Mouse (Mus musculus) kidney, adult 2 months (tissue): ENCODE measurements around the gene Polr1b. TPM values are rescaled to one million over a fixed set of nuclear protein-coding genes. Genes with fewer than 3 reads are reported as not detected.

ENCODE experiments used
- DNase-seq: peaks from one replicate; pipeline ENCODE4 v3.0.0; 2021
- H3K27ac ChIP-seq: fragments of 200-500 bp; 2 replicates; pipeline ENCODE4 v1.5.1; 2012; ENCODE audit warnings: low read depth, low read length, control low read depth, inconsistent platforms; ENCODE audit not compliant: insufficient read depth
- H3K27me3 ChIP-seq: fragments of 200-500 bp; replicated peaks from 2 replicates; pipeline ENCODE4 v1.6.1; 2012; ENCODE audit warnings: mild to moderate bottlenecking, moderate library complexity, low read length, inconsistent platforms; ENCODE audit not compliant: control insufficient read depth, insufficient read depth
- H3K36me3 ChIP-seq: fragments of 200-500 bp; 2 replicates; pipeline ENCODE4 v1.6.1; 2012; ENCODE audit warnings: mild to moderate bottlenecking, moderate library complexity, low read length, inconsistent platforms; ENCODE audit not compliant: control insufficient read depth, insufficient read depth
- H3K4me1 ChIP-seq: fragments of 200-500 bp; 2 replicates; pipeline ENCODE4 v1.6.1; 2011; ENCODE audit warnings: low read length; ENCODE audit not compliant: control insufficient read depth, insufficient read depth
- H3K4me3 ChIP-seq: fragments of 200-500 bp; 2 replicates; pipeline ENCODE4 v1.5.1; 2011; ENCODE audit warnings: mild to moderate bottlenecking, low read depth, low read length, control low read depth; ENCODE audit not compliant: insufficient read depth
- CTCF ChIP-seq: fragments of 200-500 bp; conservative IDR thresholded peaks from 2 replicates; pipeline ENCODE4 v1.5.1; 2011; ENCODE audit warnings: low read depth, mild to moderate bottlenecking, control low read depth, low read length, moderate library complexity, mixed read lengths; ENCODE audit not compliant: insufficient read depth, insufficient read length
- POLR2A ChIP-seq: fragments of 200-500 bp; IDR thresholded peaks from one replicate; pipeline ENCODE4 v1.6.1; 2011; ENCODE audit warnings: low read depth, low read length, control low read depth
- WGBS: fragments of 180-500 bp; shearing (Covaris S2); methylation state at CpG from one replicate; pipeline ENCODE4 v1.1.7; 2018; 5-methylcytosine and 5-hydroxymethylcytosine counted together
- polyA plus RNA-seq: library from polyadenylated mRNA; depleted of rRNA; stranded (reverse); fragments of >200 nt; gene quantifications from 2 replicates; pipeline ENCODE4 v1.2.3, GENCODE M21; 2012; rRNA removed

The Polr1b gene
- polyA plus RNA-seq, 1 experiment: 16.7 TPM

GRCm38 (mm10) chr2:129166466-129167463 lies 66.0 kb downstream of the Polr1b start:
- no peak for TF ChIP-seq CTCF
- TF ChIP-seq POLR2A: no peak
- Histone ChIP-seq H3K4me1 (no peaks in the 10 kb centered on the region), H3K27ac (no peak overlapping the region), H3K4me3 (no peak overlapping the region), H3K36me3 (no peaks in the 10 kb centered on the region), H3K27me3 (no peaks in the 10 kb centered on the region)
- DNase-seq: peak; percentile 8
- WGBS: 76% methylated on average over 10 of the region's 10 CpGs

DNA sequence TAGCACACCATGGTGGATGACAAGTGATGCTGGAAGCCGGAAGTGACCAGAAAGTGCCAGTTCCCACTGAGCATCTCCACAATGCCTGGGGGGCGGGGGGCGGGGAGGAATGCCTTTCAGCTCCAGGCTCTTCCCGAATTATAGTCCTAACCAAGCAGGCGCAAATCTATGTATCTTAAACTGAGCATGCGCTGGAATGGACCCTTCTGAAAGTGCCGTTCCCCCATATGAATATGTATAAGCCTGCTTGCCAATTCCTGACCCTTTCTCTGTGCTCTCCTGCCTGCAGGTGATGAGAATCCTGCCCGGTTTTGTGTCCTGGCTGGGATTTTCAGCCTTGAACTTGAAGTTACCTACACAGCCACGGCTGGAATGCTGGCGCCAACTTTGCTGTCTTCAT lies 72.6 kb downstream of the Polr1b start:
- H3K27ac ChIP-seq: no peak overlapping the region
- H3K27me3 ChIP-seq: no peaks in the 10 kb centered on the region
- DNase-seq: no peak
- H3K4me1 ChIP-seq: no peaks in the 10 kb centered on the region
- H3K36me3 ChIP-seq: no peaks in the 10 kb centered on the region
- no peak overlapping the region for H3K4me3 ChIP-seq
- no peak for TF ChIP-seq POLR2A
- TF ChIP-seq CTCF: no peak
- 66% methylated on average over 10 of the region's 10 CpGs for WGBS

GRCm38 (mm10) chr2:129174474-129174873 lies 73.7 kb downstream of the Polr1b start:
- no peaks in the 10 kb centered on the region for H3K36me3 ChIP-seq
- DNase-seq: peak; percentile 74
- no peak overlapping the region for H3K27ac ChIP-seq
- no peak overlapping the region for H3K4me3 ChIP-seq
- TF ChIP-seq CTCF: peak; percentile 94
- no peak for TF ChIP-seq POLR2A
- H3K27me3 ChIP-seq: no peaks in the 10 kb centered on the region
- H3K4me1 ChIP-seq: no peaks in the 10 kb centered on the region
- WGBS: 20% methylated on average over 7 of the region's 7 CpGs

GRCm38 (mm10) chr2:129175636-129176035 lies 74.8 kb downstream of the Polr1b start:
- Histone ChIP-seq H3K4me1 (no peaks in the 10 kb centered on the region), H3K4me3 (no peak overlapping the region), H3K36me3 (no peaks in the 10 kb centered on the region), H3K27me3 (no peaks in the 10 kb centered on the region), H3K27ac (no peak overlapping the region)
- TF ChIP-seq POLR2A (no peak), CTCF (no peak)
- DNase-seq: peak; percentile 55
- WGBS: 38% methylated on average over 2 of the region's 2 CpGs

Other genes with a start within 250 kb of the Polr1b start
- 15.5 and 17.0 TPM in 2 replicates for gene Fbln7, start 238.0 kb upstream of the Polr1b start, polyA plus RNA-seq
- 1.3 and 2.5 TPM in 2 replicates for gene Zc3h8, start 156.9 kb upstream of the Polr1b start, polyA plus RNA-seq
- 1.0 and 1.2 TPM in 2 replicates for gene Zc3h6, start 133.6 kb upstream of the Polr1b start, polyA plus RNA-seq
- 5.7 and 7.0 TPM in 2 replicates for gene Gm10762, start 133.3 kb upstream of the Polr1b start, polyA plus RNA-seq
- gene Vinac1, start 52.8 kb upstream of the Polr1b start, polyA plus RNA-seq: 0.03 and 0.08 TPM in 2 replicates
- gene Ttl, start 35.1 kb upstream of the Polr1b start, polyA plus RNA-seq: 6.3 and 6.6 TPM in 2 replicates
- gene Chchd5, start 28.7 kb downstream of the Polr1b start, polyA plus RNA-seq: 43.1 and 46.8 TPM in 2 replicates
- 14.0 and 14.7 TPM in 2 replicates for gene Slc20a1, start 97.8 kb downstream of the Polr1b start, polyA plus RNA-seq
- gene Ckap2l, start 196.2 kb downstream of the Polr1b start, polyA plus RNA-seq: 0.07 and 0.13 TPM in 2 replicates
- gene Il1a, start 209.0 kb downstream of the Polr1b start, polyA plus RNA-seq: not detected in 2 replicates